Mouse (Mus musculus) kidney, adult 8-10 months (tissue): ENCODE results near the gene Map3k7.

Experiments used
- DNase-seq, 2 experiments: peaks; one replicate each; pipeline ENCODE4 v3.0.0; 2022

The Map3k7 gene

DNA sequence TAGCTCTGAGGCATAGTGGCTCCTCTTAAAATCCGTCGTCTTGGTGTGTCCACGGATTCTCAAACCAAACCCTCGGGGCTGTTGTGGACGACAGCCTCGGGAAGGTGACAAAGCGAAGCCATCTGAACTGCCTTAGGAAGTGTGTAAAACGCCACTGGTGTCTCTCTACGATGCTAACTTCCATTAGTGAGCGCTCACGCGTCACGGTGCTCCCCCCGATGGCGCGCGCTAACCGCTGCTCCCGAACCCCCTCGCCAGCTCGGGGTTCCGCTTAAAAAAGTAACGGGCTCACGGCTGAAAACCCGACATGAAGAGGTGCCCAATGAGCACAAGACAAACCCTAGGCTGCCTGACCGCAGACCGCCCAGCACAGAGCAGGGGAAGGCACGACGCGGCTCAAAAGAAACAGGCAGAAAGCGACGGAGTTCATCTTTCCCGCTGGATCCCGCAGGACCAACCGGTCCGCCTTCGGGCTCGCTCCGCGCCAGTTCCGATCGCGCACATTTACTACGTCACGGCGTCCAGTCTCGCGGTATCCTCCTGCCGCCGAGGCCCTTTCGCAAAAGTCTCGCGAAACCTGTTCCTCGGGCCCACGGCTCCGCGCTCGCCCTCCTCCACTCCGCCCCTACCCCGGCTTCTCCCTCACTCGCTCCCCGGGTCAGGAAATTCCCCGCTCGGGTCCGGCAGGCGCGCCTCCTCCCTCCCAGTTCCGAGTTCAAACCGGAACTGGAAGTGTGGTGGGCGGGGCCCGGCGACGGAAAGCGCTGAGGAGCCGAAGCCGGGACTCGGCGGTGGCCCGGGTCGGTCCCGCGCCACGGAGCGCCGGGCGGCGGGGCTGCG, at the start of gene Map3k7:
Gene Map3k7, plus strand, starts transcription at position 744 of the 840 bp plus-strand sequence.
- peak; percentile 92 to 93 for DNase-seq

DNA sequence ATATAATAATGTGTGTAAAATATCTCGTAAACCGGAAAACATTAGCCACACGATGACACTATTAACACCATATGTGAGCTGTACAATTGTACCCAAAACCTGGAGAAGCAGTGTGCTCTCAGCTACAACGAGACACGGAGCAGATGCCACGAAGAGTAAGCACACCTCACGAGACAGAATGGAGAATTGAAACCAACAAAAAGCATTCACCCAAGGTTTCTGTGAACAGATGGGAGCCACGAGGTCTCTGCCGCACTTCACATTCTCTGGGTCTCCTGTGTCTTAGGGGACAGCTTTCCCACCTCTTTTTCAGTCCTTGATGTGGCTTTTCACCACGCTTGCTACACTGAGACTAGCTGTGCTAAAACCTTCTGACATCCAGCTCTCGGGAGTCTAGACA, 48.8 kb upstream of the Map3k7 start:
- no peak for DNase-seq

DNA sequence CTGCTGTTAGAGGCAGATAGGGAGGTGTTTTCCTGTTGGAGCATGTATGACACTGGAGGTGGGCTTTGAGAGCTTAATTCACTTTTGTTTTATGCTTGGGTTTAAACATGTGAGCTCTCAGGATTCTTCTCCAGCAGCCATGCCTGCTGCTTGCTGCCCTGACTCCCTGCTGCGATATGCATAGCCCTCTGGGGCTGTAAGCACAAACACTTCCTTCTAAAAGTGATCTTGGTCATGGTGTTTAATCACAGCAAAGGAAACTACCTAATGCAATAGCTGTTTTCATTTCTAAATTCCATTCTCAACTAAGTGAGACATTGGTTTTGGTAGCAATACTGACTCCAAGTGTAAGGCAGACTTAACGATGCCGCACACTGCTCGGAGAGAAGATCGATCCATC, 45.2 kb upstream of the Map3k7 start:
- no peak for DNase-seq

DNA sequence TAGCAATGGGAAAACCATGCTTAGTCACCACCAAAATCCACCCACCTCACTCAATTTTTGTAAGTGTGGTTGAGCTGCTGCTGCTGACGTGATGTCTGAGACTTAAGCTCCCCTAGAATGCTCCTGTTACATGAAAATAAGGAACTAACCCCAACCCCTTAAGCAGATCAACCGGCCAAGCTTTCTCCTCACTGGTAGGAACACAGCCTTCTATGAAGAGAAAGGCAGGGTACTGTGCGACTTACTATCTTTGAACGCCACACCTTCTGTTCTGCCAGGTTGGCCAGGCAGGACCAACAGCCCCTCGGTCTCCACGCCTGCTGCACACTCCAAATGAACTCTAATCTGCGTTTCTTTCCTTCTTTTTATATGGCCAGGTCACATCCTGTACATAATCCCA, 41.7 kb upstream of the Map3k7 start:
- DNase-seq: no peak

DNA sequence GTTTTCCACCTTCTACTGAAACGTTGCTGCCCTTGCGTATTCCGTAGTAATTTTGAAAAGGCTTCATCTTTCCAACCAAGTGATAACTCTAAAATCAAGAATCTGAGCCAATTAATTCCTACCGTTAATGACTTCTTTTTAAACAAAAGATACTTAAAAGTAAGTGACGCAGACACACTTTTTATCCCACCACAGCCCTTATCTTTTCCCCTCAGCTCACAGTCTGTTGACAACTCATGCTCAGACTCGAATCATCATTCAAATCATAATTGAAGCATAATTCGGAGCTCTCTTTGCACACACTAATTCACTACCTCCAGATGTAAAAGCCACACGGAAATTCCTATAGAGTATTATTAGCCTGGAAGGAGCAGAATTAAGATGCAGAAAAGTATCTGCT, 40.5 kb upstream of the Map3k7 start:
- DNase-seq: no peak

DNA sequence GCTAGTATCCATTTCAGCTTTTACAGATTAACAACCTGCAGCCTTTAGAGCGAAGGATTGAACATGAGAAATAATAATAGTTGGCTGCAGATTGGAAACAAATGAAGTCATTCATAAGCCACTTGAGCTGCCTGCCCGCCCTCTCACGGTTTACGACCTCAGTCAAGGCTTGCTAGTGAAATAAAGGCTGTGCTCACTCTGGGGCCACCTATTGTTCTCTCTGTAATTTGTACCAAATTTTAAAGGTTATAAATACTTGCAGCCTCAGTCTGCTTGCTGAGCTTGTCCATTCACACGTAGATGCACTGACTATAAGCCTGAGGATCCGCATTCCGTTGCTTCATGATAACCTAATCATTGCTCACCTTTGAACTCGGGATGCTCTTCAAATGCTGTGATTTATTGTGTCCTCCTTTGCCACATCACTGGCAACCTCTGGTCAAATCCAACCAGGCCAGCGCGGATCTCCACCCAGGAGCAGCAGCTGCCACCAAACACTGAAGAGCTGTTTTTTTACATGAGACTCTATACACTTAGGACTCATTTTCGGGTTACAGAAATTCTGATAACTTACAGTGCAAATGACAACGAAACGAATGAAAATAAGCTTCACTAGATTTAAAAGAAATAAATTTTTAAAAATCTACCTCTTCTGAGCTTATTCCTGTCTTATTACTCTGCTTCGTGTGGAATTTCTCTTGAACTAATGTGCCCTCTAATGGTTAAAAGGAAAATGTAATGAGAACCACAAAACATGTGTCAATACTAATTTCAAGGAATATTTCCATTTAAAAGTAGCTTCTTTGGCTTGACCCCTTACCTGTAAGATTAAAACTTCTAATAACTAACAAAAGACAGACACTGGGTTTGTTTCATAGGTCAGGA, 39.4 kb upstream of the Map3k7 start:
- DNase-seq: no peak

DNA sequence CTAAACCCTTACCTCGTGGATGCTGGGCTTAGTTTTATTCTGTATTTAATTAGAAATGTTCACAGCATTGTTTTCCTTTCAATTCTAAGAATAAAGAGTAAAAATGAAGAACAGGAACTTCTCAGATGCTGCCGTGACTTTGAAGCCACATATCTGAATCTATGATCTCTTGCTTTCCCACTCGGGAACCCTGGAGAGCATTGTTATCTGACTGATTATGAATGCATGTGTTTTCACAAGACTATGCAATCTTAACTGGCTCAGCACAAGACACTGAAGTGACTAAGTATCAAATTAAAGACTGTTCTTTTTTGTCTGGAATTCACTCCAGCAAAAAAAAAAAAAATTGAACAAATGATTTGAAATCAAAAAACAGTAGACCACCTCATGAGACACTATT, 30.7 kb upstream of the Map3k7 start:
- DNase-seq: no peak

DNA sequence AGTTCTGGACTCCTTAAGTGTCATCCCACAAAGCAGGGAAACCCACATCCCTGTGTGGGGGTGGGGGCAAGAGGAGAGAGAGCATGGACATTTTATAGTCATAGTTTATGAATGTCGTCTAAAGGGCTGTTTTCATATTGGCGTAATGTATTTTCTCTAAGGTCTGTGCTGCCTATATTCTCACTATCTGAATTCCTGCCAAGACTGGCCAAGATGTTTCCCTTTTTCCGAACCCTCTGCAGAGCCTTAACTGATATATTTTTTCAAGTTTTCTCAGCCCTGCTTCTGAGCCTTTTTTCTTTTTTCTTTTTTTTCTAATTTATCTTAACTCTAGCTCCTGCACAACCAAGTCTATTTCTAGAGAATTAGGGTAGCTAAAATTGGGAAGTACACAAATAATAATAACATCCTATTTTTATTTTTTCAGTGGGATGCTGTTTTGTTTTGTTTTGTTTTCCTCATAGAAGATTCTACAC, 28.0 kb upstream of the Map3k7 start:
- DNase-seq: no peak

DNA sequence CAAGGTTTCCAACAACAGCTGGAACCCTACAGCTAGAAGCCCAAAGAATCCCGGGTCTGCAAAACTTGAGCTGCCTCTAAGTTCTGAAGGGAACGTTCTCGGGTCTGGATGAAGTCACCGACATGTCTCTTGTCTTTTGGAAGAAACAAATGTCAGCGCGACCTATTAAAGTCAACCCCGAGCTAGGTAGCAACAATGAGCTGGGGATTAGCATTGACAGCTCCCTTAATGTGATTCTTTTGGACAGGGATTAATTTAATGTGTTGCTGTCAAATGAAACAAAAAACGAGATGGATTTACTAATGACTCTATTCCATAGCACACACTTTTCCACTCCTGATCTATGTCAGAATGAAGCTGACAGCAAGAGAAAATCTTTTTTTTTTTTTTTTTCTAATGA, 27.5 kb upstream of the Map3k7 start:
- no peak for DNase-seq

DNA sequence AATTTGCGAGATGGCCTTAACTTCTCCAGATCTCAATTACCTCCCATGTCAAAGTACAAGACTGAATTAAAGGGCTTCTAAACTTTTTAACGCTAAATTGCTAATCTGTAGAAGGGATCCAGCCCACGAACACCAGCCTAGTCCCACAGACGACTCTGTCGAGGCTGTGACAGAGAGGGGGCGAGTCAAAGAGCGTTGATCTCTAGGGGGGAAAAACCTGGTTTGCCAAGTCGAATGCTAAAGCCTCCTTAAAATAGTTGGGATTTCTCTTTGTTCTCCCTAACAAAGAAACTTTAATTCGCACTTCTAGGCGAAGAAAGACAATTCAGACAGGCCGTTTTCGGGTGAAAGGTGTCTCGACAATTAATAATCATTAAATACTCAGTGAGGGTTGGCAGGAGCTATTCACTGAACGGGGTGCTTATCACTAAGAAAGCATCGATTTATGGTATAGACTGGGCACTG, 27.0 kb upstream of the Map3k7 start:
- DNase-seq: no peak

DNA sequence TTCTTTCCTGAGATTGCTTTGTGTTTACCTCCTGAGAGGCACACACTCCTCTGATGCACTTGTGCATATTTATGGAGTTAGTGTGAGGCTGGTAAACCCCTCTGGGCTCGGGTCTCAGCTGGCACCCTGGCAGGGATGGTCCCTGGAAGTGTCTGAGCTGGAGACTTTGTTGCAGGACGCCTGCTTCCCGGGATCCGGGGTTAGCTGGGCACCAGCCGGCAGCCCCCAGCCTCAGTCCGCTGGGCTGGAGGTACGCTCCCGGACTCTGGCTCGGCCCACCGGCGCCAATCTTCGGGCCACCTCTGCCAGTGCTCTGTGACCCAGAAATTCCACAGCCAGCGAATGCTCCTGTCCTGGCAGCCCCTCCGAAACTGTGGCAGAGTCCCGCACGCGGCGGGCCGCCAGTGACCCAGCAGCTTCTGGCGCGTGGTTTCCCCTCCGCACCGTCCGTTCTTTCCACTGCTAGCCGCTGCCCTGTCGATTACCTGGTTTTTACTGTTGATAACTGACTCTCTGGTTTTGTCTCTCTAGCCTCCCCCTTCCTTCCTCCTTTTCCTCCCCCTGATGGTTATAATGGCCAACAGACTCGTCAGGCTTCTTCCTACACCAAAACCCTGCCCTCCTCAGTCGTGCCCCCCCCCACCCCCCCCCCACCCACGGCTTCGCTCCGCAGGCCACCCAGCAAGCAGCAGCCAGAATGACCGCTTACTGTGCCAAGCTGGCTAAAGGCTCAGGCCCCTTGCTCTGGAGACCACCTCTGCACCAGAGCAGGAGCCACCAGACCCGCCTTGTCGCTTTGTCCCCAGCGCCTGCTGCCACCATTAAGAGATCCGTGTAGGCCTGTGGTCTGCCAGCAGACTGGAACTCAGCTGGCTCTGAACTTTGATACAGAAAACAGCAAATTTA, 26.3 kb upstream of the Map3k7 start:
- peak in 1 of 2 experiments; percentile 1 for DNase-seq

DNA sequence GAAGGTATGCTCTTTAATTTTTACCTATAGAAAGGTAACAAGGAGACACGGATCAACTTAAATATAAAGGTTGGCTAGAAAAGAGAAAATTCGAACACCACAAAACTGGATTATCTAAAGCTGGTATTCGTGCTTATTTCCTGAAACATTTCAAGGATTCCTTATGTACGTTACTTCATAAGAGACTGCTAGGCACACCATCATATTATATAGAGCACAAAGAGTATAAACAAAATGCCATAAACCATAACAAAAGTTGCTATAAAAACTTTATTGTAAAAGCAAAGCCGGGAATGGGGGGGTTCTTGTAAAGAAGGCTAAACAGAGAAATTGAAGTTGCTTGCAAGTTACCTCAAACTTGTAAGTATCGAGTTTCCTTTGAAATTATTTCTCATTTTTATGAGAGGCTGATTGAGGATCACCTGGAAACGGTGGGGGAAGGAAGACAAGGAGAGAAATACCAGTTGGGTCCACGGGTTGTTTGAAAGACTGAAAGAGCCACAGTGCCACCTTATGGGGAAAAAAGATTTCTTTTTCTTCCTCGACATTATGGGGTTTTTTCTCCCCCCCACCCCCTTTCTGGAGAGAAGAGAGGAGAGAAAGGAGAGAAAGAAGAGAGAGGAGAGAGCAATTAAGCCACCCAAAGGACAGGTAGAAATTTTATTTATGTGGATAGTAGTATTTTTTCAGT, 25.3 kb upstream of the Map3k7 start:
- DNase-seq: peak in 1 of 2 experiments; percentile 7

DNA sequence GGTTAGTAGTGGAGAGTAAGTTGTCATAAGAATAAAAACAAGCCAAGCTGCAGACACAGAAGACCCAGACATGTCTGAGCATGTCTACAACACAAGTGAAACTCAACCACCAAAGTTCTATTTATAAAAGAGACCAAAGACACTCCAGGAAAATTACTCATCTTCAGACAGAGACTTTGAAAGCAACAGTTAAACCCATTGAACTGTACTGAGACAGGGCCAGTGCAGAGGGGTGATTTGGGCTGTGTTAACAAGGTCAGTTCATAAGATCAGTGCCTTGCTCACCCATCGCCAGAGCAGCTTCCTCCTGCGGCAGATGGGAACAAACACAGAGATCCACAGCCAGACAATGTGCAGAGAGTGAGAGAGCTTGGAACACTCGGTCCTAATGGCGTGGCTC, 22.3 kb upstream of the Map3k7 start:
- no peak for DNase-seq

DNA sequence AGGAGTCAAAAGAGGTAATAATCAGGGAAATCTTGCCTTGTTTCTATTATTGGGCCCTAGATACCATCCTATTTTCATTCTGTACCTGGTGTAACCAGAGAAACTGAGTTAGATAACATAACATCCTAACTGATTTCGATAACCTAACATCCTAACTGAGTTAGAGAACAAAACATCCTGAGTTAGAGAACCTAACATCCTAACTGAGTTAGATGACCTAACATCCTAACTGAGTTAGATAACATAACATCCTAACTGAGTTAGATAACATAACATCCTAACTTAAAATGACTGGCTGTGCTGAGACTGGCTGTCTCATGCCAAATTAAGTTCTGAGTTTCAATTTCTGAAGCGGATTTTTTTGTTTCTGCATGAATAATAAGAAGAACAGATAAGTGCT, 20.9 kb upstream of the Map3k7 start:
- no peak for DNase-seq

DNA sequence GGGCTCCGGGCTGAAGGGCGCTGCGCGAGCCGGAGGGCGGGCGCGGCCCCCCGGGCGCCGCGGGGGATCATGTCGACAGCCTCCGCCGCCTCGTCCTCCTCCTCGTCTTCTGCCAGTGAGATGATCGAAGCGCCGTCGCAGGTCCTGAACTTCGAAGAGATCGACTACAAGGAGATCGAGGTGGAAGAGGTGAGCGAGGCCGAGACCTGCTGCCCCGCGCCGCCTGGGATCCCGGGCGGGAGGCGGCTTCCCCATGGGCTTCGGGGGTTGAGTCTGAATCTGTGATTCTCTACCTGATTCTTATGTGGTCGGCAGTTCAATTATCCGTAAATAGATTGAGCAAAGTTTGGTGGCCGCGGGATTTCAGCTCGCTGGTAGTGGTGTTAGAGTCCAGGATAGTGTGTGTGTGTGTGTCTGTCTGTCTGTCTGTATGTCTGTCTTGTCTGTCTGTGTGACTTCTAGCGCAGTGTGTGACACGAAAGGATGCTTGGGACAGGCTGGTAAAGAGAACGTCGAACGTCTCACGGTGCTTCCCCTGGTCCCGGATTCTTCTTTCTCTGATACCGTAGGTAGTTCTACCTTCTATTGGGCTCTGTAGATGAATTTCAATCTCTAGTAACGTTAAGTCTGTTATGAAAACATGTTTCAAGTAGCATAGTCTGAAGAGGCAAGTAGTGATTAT, 438 bp downstream of the Map3k7 start:
- DNase-seq: peak in 1 of 2 experiments; percentile 14

DNA sequence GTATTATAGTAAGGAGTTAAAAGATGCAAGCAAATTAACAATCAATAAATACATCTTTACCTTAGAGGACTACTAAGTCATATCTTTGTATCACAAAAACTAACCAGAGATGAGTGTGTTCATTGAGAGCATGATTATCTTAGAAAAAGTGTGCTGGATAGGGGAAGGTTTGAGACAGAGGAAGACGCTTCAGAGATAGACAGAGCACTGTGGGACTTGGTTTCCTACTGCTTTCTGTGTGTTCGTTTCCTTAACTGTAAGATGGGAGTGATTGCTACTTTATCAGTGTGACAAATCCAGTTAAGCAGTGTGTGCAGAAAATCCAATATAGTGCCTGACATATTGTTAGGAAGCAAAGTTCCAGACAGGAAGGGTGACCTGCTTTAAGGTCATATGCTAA, 1.3 kb downstream of the Map3k7 start:
- no peak for DNase-seq

DNA sequence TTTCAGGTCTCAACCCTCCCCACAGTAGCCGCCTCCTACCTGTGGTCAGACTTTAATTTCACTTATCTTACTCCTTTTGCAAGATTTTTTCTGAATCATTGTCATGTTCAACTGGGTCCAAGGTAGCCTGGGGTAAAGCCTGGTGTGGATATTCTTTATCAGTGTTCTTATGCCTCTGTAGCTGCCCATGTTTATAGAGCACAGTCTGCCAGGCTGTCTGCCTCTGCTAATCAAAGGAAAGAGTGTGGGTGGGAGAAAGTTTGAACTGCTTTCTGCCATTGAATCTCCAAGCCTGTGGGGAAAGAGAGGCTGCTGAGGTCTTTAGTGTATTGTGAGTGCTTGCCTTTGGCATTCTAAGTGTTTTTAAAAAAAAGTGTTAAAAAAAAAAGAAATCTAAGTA, 7.5 kb downstream of the Map3k7 start:
- no peak for DNase-seq

DNA sequence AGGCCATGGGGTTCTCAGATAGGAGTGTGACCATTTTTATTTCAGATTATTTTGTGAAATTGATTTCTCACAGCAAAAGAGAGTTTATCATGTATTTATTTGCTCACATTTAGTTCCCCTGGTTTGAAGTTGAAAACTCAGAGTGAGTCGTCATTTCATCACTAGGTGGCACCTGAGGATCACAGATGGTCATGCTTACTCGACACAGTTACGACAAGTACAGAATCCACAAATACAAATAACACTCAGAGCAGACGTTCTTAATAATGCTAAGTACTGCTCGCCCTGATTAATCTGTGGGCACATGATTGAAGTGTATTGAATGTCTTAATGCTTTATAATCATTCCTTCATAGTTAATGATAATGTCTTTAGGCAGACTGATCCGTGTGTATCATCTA, 8.3 kb downstream of the Map3k7 start:
- peak; percentile 8 to 9 for DNase-seq

DNA sequence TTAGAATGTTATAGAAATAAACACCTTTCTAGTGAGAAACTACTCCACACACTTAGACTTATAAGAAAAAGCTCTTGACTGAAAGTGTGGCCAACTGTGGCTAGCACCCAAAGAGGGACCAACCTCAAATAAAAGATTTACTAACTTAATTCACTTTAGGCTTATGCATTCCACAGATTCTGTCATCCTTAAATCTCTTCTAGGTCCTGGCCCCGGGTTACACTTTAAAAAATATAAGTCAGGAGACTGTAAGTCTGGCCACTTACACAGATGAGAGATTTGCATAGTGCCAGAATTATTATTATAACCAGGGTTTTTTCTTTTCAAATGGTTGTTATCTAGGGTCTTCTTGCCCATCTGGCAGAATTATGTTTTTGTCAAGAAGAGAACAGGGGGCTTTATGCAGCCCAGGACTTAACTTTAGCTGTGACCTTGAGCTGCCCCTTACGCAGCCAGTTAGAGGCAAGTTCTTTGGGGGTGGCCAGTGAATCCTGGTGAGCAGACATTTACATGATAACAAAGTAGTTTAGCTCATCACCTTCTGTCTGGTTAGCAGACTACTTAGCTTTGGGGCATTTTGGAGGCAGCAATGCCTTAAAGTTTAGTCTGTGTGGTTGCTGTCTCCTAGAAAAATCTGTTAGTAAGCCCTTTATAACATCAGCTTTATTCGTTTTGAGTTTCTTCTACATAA, 11.5 kb downstream of the Map3k7 start:
- peak in 1 of 2 experiments; percentile 20 for DNase-seq

DNA sequence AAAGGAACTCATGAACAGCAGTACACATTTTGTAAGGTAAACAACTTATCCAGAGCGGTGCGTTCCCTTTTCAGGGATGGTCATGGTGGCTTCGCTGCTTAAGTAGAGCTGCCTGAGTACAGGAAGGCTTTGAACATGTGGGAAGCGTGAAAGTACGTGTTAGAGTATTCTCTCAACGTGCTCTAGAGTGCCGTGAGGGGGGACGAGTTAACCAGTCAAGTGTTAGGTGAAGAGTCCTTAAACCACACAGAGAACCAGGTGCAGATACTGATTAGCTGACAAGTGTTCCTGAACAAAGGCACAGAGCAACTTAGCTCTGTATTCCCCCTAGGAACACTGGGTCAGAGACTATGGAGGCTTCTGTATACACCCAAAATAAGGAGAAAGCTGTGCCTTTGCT, 18.0 kb downstream of the Map3k7 start:
- DNase-seq: no peak

DNA sequence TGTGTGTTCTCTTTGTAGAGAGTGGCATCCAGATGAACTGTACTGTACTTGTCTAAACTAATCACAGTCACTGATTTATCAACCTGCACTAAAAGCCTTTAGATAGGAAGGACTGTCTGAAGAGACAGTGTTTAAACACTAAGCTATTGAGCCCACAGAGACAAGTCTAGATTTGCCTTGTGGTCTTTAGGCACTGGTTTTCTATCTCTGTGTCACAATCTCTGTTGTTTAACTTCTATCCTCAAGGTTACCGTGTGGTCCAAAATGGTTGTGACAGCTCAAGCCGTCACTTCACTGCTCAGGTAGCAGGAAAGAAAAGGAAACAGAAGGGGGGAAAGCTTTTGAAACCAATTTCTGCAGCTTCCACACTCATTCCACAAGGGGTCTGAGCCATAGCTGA, 29.5 kb downstream of the Map3k7 start:
- DNase-seq: no peak
